Comparison of ENCODE assay signal across 13 mouse cellular contexts in the genomic region with DNA sequence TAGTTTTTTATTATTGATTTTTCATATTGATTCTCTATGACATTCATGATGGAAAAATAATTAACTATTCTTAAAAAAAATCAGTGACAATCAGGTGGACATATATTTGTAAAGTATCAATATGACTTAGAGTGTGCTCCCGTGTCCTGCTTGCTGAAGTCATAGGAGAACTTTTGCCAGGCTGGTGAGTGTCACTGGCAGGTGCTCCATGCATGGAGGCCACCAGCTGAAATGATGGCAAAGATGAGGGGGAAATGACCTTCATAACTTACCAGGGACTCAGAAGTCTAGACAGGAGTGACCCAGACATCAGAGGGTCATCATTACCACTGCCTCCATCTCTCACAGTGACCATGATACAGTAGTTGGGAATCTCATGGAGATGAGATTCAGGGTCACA.
"Had no signal": no experiment of that assay in that cellular context is flagged by ENCODE, and none has a peak within 500 bp of the region (broad histone marks: within the 10 kb centered on the region; RNA-seq: fewer than 3 reads in every experiment).

No protein-coding gene starts in this region.

- DNase-seq: retina, postnatal 1 day; right cerebral cortex, adult 18-20 months; right cerebral cortex, postnatal 14 days; right cerebral cortex, postnatal 25 days; right cerebral cortex, postnatal 4 days; spleen, adult 18-20 months; thymus, adult 18-20 months; thymus, adult 2 months; thymus, postnatal 25 days had no signal

- H3K4me3 ChIP-seq: neural tube, embryonic 13.5 days; neural tube, embryonic 15.5 days; stomach, embryonic 15.5 days had no signal

- H3K4me1 ChIP-seq: neural tube, embryonic 13.5 days; neural tube, embryonic 15.5 days; stomach, embryonic 15.5 days had no signal

- H3K4me2 ChIP-seq: neural tube, embryonic 13.5 days; neural tube, embryonic 15.5 days; stomach, embryonic 15.5 days had no signal

- H3K9ac ChIP-seq: neural tube, embryonic 13.5 days; neural tube, embryonic 15.5 days; stomach, embryonic 15.5 days had no signal

- H3K27me3 ChIP-seq: neural tube, embryonic 13.5 days; neural tube, embryonic 15.5 days; stomach, embryonic 15.5 days had no signal

- H3K36me3 ChIP-seq: neural tube, embryonic 13.5 days; neural tube, embryonic 15.5 days; stomach, embryonic 15.5 days had no signal

- H3K9me3 ChIP-seq: neural tube, embryonic 13.5 days; neural tube, embryonic 15.5 days; stomach, embryonic 15.5 days had no signal

- H3K27ac ChIP-seq: neural tube, embryonic 13.5 days; neural tube, embryonic 15.5 days; stomach, embryonic 15.5 days; stomach, postnatal 0 days had no signal
